Mouse (Mus musculus) heart, embryonic 11.5 days (tissue): ENCODE data around the gene Bmp6. TPM values are rescaled to one million over a fixed set of nuclear protein-coding genes. Genes with fewer than 3 reads are reported as not detected.
A peak's percentile ranks its signal among the peaks of the same experiment; 100 is the strongest.

Experiments
- ATAC-seq: fragments of 200-750 bp; cut with Nextera tagmentation; replicated peaks from 2 replicates; pipeline ENCODE4 v1.8.0; 2017; ENCODE audit warnings: moderate library complexity; ENCODE audit not compliant: insufficient number of reproducible peaks, low FRiP score, low TSS enrichment
- H3K27ac ChIP-seq: fragments of 300-500 bp; sonication (generic); 2 replicates; pipeline ENCODE4 v1.5.1; 2014; ENCODE audit warnings: mild to moderate bottlenecking, low read depth, low read length
- H3K27me3 ChIP-seq: fragments of 300-500 bp; sonication (generic); 2 replicates; pipeline ENCODE4 v1.6.1; 2014; ENCODE audit warnings: mild to moderate bottlenecking, low read length, mixed read lengths; ENCODE audit not compliant: control insufficient read depth, insufficient read depth
- H3K36me3 ChIP-seq: fragments of 300-500 bp; sonication (generic); 2 replicates; pipeline ENCODE4 v1.6.1; 2014; ENCODE audit warnings: mild to moderate bottlenecking, low read length, moderate library complexity, mixed read lengths; ENCODE audit not compliant: control insufficient read depth, insufficient read depth
- H3K4me1 ChIP-seq: fragments of 300-500 bp; sonication (generic); 2 replicates; pipeline ENCODE4 v1.6.1; 2014; ENCODE audit warnings: low read length; ENCODE audit not compliant: control insufficient read depth, insufficient read depth
- H3K4me2 ChIP-seq: fragments of 300-500 bp; sonication (generic); 2 replicates; pipeline ENCODE4 v1.6.1; 2014; ENCODE audit warnings: mild to moderate bottlenecking, moderate library complexity
- H3K4me3 ChIP-seq: fragments of 300-500 bp; sonication (generic); 2 replicates; pipeline ENCODE4 v1.5.1; 2014; ENCODE audit warnings: low read depth, low read length
- H3K9ac ChIP-seq: fragments of 300-500 bp; sonication (generic); 2 replicates; pipeline ENCODE4 v1.6.1; 2014; ENCODE audit warnings: mild to moderate bottlenecking, low read depth, low read length, moderate library complexity
- H3K9me3 ChIP-seq: fragments of 300-500 bp; sonication (generic); replicated peaks from 2 replicates; pipeline ENCODE4 v1.6.1; 2016; ENCODE audit warnings: low read length; ENCODE audit not compliant: control insufficient read depth
- WGBS: fragments of 180-500 bp; shearing (Covaris S2); extraction: QIAGEN DNeasy Blood & Tissue Kit; methylation state at CpG from one replicate; pipeline ENCODE4 v1.1.7; 2014; ENCODE audit not compliant: insufficient replicate concordance; 5-methylcytosine and 5-hydroxymethylcytosine counted together
- polyA plus RNA-seq: library from polyadenylated mRNA; unstranded; fragments of >200 nt; fragmentation: Nextera tagmentation; extraction: Ambion mirVana; gene quantifications from 2 replicates; pipeline ENCODE4 v1.2.1, GENCODE M21; 2014

Bmp6 gene
- polyA plus RNA-seq: 2.6 and 3.1 TPM in 2 replicates

DNA sequence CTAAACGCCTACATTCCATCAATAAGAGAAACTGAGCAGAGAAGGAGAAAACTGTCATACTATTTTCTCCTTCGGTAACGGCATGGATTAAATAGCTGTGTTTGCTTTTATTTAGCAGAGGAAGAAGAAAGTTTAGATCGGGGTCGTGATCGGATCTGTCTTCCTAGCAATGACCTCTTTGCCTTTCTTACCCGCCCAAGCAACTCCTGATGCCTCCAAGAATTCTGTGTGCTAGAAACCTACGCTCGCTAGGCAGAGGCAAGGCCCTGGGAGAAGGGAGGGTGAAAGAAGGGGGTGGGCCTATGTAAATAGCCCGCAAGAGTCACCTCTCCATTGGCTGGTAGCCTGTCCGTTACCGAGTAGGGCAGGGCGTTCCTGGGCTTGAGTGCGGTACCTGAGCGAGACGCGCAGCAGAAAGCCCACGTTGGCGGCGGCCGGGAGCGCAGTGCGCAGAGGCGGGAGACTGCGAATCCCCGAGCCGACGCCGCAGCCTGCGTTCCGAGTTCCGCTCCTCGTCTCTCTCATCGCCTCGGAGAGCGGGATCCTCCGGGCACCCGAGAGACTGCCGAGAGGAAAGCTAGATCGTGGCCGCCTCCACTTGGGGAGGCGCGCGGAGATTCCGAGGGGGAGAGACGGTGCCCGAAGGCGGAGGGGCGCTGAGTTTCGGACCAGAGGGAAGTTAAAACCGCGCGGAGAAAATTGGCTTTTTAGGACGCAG, at the start of gene Bmp6:
Bmp6 (plus strand) TSS at position 395 of the 718 bp plus-strand sequence.
- no peak within 1 kb of the TSS for H3K27ac ChIP-seq
- 3% methylated on average over 54 of the region's 54 CpGs for WGBS
- peak within 1 kb of the TSS; percentile 56 for H3K9ac ChIP-seq
- peak within 1 kb of the TSS; percentile 50 for H3K4me3 ChIP-seq
- H3K36me3 ChIP-seq: no peaks in the 10 kb centered on the region
- H3K4me2 ChIP-seq: peak within 1 kb of the TSS; percentile 92
- peaks cover 28% of the 10 kb centered on the region for H3K27me3 ChIP-seq
- ATAC-seq: peak; percentile 77
- peaks cover 18% of the 10 kb centered on the region for H3K4me1 ChIP-seq
- H3K9me3 ChIP-seq: no peaks in the 10 kb centered on the region

DNA sequence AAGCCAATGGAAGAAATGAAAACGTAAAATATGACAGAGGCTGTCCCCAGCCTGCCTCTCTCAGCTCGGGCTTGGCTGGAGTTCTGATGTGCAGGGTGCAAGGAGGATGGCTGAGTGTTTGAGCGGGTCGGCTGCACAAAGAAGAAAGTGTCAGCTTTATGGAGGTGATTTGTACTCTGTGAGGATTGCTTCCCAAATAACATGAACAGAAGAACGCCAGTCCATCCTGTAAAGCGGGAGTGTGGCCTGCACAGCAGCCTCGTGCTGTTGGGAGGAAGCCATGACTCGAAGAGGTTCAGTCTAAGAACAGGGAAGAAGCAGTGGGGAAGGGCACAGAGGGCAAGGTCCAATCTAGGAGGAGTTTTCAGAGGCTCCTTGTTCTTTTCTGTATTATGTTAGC, 48.7 kb upstream of the Bmp6 start:
- no peak overlapping the region for H3K9ac ChIP-seq
- no peaks in the 10 kb centered on the region for H3K4me1 ChIP-seq
- 69% methylated on average over 8 of the region's 8 CpGs for WGBS
- H3K4me2 ChIP-seq: no peak overlapping the region
- H3K4me3 ChIP-seq: no peak overlapping the region
- no peaks in the 10 kb centered on the region for H3K36me3 ChIP-seq
- H3K27me3 ChIP-seq: no peaks in the 10 kb centered on the region
- H3K9me3 ChIP-seq: no peaks in the 10 kb centered on the region
- no peak overlapping the region for H3K27ac ChIP-seq
- no peak for ATAC-seq

DNA sequence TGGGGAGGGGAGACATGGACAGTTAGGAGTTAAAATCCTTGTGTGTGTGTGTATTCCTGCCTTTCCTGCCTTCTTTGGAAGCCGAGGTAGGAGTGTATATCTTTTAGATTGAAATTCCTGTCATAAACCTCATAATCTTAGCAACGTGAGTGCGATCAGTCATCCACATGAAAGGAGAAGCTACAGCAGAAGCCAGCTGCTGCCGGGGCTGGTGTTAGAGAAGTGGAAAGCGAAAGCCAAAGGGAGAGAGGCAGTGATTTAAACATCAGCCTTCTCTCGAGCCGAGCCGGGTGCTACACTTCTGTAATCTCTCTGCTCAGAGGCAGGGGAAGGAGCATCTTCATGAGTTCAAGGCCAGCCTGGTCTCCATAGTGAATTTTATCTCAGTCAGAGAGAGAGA, 48.3 kb upstream of the Bmp6 start:
- H3K4me3 ChIP-seq: no peak overlapping the region
- no peaks in the 10 kb centered on the region for H3K27me3 ChIP-seq
- no peaks in the 10 kb centered on the region for H3K36me3 ChIP-seq
- no peak for ATAC-seq
- no peak overlapping the region for H3K4me2 ChIP-seq
- H3K9ac ChIP-seq: no peak overlapping the region
- H3K4me1 ChIP-seq: no peaks in the 10 kb centered on the region
- WGBS: 54% methylated on average over 8 of the region's 8 CpGs
- no peak overlapping the region for H3K27ac ChIP-seq
- no peaks in the 10 kb centered on the region for H3K9me3 ChIP-seq

DNA sequence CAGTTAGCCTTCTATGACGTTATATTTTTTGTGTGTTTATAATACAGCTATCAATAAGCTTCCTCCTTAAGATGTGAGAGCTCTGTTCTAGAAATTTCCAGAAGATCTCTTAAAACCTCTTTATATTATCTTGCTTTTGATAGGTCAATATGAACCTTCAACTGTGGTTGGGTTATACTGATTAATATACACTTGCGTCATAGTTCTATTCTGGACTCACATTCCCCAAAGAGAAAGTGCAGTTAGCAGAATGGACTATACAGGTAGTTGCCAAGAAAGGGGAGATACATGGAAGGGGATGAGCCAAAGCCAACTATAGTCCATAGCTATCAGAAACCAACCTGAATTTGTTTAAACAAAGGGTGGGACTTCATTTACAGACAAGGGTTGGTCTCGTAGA, 33.8 kb upstream of the Bmp6 start:
- no peak overlapping the region for H3K9ac ChIP-seq
- no peak overlapping the region for H3K4me2 ChIP-seq
- H3K9me3 ChIP-seq: no peaks in the 10 kb centered on the region
- no peaks in the 10 kb centered on the region for H3K27me3 ChIP-seq
- no peak overlapping the region for H3K4me3 ChIP-seq
- 84% methylated on average over 3 of the region's 3 CpGs for WGBS
- no peaks in the 10 kb centered on the region for H3K4me1 ChIP-seq
- no peak for ATAC-seq
- no peak overlapping the region for H3K27ac ChIP-seq
- H3K36me3 ChIP-seq: no peaks in the 10 kb centered on the region

DNA sequence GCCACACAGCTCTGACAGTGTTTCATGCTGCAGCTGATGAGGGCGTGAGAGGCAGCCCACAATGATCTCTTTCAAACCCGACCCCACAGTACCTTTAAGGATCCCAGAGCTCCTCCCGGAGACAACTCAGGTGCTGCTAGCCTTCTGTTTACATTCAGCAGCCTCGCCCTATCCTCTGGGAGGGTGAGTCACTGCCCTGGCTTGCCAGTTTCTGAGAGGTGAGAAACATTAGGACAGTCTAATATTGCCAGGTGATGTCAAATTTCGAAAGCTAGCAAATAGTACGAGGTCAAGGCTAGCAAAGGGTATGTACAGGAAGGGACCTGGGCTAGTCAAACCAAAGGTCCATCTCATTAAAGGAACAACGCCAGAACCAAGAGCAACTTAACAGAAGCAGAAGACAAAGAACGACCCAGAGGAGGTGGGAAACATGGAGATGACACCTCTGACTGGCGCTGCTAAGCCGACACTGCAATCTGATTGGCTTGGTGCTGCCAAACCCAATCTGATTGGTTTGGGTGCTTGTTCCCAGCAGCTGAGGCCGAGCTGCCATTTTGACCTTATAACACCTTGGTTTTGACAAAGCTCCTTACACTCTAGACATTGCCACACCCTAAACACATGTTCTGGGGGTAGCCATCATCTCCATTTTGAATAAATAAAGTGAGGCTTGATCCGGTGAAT, 32.4 kb upstream of the Bmp6 start:
- Histone ChIP-seq H3K4me2 (no peak overlapping the region), H3K27ac (no peak overlapping the region), H3K4me3 (no peak overlapping the region), H3K36me3 (no peaks in the 10 kb centered on the region), H3K27me3 (no peaks in the 10 kb centered on the region), H3K4me1 (no peaks in the 10 kb centered on the region), H3K9ac (no peak overlapping the region), H3K9me3 (no peaks in the 10 kb centered on the region)
- WGBS: 81% methylated on average over 12 of the region's 12 CpGs
- no peak for ATAC-seq

DNA sequence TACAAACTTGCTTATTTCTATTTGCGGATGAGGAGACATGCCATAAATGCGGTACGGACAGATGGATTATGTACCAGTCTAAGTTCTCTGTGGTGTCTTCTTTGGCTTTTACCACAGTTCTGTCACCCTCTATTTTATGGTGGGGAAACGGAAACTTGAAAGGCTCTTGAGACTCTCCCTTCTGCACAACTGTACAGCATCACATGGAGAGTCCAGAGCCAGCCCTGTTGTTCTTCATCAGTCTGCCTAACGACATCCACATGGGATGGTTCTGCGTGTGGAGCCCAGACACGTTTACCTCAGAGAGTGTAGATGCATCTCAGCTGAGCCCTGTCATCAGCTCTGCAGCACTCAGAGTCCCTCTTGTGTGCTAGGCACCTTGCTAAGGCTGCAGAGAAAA, 30.3 kb upstream of the Bmp6 start:
- Histone ChIP-seq H3K9ac (no peak overlapping the region), H3K36me3 (no peaks in the 10 kb centered on the region), H3K4me3 (no peak overlapping the region), H3K27me3 (no peaks in the 10 kb centered on the region), H3K4me1 (no peaks in the 10 kb centered on the region), H3K9me3 (no peaks in the 10 kb centered on the region), H3K27ac (no peak overlapping the region), H3K4me2 (no peak overlapping the region)
- no peak for ATAC-seq
- 65% methylated on average over 7 of the region's 7 CpGs for WGBS

DNA sequence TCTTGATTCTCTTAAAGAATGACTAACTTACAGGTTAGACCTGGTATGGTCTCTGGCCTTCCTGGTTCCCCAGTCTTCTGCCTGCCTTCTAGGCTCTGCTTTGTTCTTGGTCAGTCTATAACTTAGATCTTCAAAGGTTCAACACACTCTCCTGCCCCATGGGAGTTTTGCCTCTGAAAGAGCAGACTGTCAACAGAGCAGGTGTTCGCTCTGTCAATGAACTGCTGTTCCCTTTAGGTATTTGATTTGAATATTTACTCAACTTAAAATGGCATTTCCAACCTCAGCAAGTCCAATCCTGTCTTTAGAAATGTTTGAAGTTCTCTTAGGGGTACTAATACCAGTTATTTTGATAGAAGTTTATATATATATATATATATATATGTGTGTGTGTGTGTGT, 26.5 kb upstream of the Bmp6 start:
- Histone ChIP-seq H3K27ac (no peak overlapping the region), H3K4me2 (no peak overlapping the region), H3K36me3 (no peaks in the 10 kb centered on the region), H3K9ac (no peak overlapping the region), H3K4me3 (no peak overlapping the region), H3K4me1 (peaks cover 3% of the 10 kb centered on the region; the same call in 1 of the 2 replicates), H3K9me3 (no peaks in the 10 kb centered on the region), H3K27me3 (no peaks in the 10 kb centered on the region)
- 93% methylated on average over 1 of the region's 1 CpGs for WGBS
- no peak for ATAC-seq

DNA sequence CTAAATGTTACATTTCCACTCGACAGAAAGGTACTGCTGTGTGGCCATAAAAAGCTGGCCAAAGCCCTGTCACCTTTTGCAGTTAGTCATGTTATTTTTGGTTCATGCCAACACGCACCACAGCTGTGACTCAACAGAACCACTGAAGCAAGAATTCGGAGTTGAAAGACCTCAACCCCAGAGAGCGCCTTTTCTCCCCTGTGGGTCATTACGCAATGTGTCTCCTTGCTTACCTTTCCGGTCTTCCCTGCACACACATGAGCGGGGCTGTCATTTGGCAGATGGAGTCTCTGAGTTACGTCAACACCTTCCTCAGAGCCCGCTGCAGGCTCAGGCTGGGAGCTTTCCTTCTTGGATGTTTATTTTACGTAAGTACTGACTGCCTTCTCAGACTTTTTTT, 24.6 kb upstream of the Bmp6 start:
- Histone ChIP-seq H3K9ac (no peak overlapping the region), H3K4me3 (no peak overlapping the region), H3K9me3 (no peaks in the 10 kb centered on the region), H3K4me1 (peaks cover 8% of the 10 kb centered on the region), H3K27ac (no peak overlapping the region), H3K36me3 (no peaks in the 10 kb centered on the region), H3K4me2 (peak overlapping the region; percentile 27), H3K27me3 (no peaks in the 10 kb centered on the region)
- 26% methylated on average over 10 of the region's 10 CpGs for WGBS
- no peak for ATAC-seq
